Mouse (Mus musculus) fibroblast of lung, adult 2 months (primary cell): ENCODE data around the gene Dkk3.
A peak's percentile ranks its signal among the peaks of the same experiment; 100 is the strongest.
"Not testable (repeated sequence)": the region's sequence is repeated elsewhere in the genome, so short reads cannot be mapped to it uniquely, and the experiment has no call there.

Source experiments
- DNase-seq: peaks from one replicate; pipeline ENCODE4 v3.0.0-alpha.2; 2011; ENCODE audit warnings: low read depth

Dkk3 gene

GRCm38 (mm10) chr7:112165593-112165992, 6.7 kb upstream of the Dkk3 start:
- DNase-seq = no peak

DNA sequence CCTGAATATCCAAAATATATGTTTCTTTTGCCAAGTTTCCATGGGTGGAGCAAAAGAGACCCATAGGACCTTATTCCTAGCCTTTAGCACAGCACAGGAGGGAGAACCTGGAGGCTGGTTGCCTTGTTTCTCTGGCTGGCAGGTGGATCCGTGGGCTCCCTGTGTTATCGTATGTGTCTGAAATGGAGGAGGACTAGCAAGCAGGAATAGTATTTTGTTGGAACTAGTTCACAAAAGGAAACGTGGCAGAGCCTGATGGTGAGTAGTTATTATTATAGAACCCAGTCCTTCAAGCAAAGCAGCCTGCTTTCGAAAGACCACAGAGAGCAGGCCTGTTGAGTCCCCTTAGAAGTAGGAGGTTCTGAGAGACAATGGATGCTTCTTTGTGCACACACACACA, 6.2 kb upstream of the Dkk3 start:
- DNase-seq = not testable (repeated sequence)

- DNase-seq = no peak
Observed at GRCm38 (mm10) chr7:112164430-112164829, 5.6 kb upstream of the Dkk3 start.

DNA sequence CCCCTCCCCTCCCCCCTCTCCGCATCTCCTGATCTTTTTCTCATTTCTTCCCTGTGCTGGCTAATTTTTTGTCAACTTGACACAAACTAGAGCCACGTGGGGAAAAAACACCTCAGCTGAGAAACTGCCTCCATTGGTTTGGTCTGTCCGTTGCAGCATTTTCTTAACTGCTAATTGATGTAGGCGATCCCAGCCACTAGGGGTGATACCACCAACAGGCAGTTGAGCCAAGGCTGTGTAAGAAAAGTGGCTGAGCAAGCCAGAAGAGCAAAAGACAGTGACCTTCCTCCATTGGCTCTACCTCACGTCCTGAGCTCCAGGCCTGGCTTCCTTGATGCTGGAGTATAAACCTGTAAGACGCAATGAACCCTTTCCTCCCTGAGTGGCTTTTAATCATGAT, 978 bp upstream of the Dkk3 start:
- no peak for DNase-seq

DNA sequence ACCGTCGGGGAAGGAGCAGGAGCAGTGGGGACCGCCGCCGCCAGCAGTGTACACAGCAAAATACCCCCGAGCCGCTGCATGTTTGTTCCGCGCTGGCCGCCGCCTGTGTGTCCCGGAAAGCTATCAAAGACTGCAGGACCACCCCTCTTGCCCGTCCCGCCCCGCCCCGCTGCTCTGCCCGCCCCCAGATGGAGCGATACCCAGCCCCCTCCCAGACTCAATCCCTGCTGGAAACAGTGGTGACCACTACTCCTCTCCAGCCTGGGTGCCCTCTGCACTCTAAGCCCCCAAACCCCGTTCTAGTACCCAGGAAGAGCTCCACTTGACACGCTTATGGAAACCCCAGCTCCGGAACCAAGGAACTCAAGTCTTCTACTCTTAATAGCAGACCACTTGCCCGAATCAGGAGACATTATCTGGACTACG, 528 bp downstream of the Dkk3 start:
- no peak for DNase-seq

DNA sequence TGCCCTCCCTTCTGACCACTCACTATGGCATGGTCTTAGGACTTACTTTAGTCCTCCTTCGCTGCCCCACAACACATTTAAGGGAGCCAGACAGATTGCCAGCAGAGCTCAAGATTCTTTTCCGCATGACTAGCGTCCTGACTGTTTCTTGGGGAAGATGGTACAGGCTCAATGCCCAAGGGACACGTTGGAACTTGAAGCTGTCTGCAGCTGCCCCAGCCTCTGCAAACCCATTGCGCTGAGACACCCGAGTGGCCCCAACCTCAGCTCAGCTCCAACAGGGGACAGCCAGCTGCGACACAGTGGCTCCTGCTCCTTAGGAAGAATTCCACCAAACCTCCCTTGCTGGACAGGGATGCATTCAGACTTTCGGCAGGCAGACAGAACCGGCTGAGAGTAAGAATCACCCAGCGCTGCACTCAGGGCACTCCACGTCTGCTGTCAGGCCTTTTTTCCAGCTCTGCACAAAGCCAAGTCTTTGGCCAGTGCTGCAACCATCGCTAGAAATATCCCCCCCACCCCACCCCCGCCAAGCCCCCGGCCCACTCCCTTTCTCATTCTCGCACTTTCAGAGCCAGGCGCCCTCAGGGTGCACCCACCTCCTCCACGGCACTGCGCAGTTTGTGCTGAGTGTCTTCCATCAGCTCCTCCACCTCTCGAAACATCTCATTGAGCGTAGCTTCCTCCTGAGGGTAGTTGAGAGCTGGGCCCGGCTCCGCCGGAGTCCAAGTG, 1.1 kb downstream of the Dkk3 start:
- no peak for DNase-seq

GRCm38 (mm10) chr7:112155194-112155593, 3.7 kb downstream of the Dkk3 start:
- DNase-seq = no peak

- no peak for DNase-seq
Observed at GRCm38 (mm10) chr7:112154445-112154844, 4.4 kb downstream of the Dkk3 start.

GRCm38 (mm10) chr7:112149113-112149512, 9.7 kb downstream of the Dkk3 start:
- DNase-seq = no peak

DNA sequence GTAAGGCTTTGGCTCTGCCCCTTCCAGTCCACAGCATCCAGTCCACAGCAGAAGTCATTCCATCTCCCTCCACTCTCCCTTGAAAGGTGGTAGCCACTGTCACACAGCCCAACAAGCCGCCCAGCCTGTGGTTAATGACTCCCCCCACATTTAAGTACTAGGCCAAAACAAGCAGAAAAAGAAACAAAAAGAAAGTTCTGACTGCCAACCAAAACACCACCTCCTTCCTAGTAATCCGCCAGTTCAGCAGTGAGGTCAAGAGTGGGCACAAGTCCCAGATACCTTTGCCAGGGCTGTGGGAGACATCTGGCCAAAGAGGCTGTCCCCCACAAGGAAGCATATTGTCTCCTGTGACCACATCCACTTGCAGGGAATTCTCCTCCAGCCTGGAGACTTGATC, 10.9 kb downstream of the Dkk3 start:
- DNase-seq = peak; percentile 93

DNA sequence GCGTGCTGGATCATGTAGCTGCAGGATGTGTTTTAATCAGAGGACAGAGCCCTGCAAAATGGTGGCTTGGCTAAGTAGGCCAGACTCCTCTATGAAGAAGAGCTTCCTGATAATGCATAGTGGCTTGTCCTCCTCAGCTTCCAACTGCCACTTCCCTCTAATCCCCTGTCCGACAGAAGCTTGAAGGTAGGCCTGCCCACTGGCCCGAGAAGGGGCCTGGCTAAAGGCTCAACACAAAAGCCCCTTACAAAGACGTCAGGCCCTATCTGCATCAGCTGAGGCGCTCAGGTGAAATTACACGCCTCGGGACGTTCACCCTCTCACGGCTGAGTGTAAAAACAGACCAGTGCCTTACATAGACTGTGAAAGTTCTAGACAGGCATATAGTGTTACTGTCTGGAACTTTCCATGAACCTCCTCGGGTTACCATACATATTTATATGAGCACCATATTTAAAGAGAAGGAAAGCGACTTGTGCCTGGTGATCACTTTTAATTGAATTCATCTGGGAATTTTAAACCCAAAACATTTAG, 14.1 kb downstream of the Dkk3 start:
- no peak for DNase-seq

DNA sequence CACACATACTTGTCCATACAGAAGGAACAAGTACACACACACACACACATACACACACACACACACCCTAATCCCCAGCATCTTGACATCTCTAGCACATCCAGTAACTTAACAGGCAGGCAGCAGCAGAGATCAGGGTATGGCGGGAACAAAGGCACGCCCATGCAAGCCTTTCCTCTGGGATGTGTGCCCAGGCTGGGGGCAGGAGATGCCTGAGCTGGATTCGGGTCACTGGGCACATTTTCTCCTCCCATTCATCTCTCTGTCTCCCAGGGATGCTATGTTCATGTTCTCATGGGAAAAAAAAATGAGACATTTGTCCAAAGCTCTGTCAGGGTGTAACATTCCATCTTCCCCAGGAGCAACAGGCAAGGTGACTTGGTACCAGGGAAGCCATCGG, 14.9 kb downstream of the Dkk3 start:
- DNase-seq = no peak

DNA sequence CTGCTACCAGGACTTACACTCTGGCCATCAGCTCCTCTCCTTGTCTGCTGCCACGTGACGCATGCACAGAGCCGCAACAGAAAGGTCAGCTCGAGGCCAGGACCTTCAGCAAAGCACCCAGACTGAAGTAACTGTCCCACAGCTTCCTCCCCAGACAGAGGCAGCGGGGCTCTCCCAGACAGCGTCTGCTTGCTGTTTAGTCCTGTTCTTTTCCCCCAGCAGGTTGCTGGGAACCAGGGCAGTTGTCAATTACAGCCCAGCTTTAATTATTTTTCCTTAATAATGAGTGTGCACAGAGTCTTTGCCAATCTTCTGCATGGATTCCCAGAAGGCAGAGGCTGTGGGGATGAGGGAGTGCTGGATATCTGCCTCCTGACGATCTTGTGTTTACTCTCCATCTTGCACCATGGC, 15.8 kb downstream of the Dkk3 start:
- DNase-seq = no peak

DNA sequence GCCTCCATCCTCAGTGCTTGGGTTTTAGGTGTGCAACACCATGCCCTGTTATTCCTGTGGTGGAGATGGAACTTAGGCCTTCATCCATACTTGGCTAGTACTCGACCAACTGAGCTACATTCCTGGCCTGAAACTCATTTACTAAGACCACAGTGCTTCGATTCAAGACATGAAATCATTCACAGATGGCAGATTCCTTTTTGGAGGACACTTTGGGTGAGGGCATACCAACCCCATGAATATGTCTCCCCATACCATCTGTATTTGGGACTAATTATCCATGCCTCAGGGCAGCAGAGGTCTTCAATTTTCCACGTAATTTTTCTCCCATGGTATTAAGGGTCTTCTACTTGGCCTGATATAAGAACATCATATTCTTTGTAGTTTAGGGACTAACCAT, 16.2 kb downstream of the Dkk3 start:
- no peak for DNase-seq

DNA sequence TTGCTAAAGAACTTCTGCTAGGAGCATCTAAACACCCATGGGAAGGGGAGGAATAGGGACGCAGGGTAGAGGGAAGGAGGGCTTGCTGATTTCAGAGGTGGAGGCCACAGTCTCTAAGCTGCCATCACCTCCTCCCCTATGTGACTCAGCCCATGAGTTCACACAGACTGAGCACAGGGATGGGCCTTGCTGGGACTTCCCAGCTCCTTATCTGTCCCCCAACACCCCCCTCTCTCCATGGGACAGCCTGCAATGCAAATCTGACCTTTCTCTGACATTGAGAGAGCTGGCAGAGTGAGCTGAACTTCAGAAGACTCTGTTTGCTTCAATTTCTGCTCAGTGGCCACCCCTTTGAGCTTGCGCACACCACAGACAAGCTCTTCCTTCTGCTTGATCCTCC, 18.1 kb downstream of the Dkk3 start:
- no peak for DNase-seq

- DNase-seq = peak; percentile 90
Observed at GRCm38 (mm10) chr7:112138509-112139405, 20.1 kb downstream of the Dkk3 start.

- DNase-seq = no peak
Observed at GRCm38 (mm10) chr7:112138168-112138508, 20.7 kb downstream of the Dkk3 start.

GRCm38 (mm10) chr7:112136537-112136936, 22.3 kb downstream of the Dkk3 start:
- DNase-seq = no peak

GRCm38 (mm10) chr7:112135161-112135560, 23.7 kb downstream of the Dkk3 start:
- no peak for DNase-seq

DNA sequence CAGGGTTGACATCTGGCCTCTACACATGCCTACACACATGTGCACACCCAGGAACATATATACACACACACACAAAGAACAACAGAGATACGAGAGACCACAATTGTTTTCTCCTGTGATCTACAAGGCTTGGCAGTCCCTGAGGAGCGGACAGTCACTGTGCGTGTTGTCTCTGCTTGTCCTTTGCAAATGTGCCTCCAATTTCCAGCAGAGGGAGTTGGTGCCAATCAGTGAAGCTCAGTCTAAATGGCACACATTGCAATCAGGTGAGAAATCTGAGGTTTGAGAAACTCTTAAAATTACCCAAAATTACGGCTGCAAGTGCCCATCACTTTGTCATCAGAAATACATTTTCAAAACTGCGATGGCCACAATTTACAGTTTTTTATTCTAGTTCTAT, 25.6 kb downstream of the Dkk3 start:
- DNase-seq = no peak

DNA sequence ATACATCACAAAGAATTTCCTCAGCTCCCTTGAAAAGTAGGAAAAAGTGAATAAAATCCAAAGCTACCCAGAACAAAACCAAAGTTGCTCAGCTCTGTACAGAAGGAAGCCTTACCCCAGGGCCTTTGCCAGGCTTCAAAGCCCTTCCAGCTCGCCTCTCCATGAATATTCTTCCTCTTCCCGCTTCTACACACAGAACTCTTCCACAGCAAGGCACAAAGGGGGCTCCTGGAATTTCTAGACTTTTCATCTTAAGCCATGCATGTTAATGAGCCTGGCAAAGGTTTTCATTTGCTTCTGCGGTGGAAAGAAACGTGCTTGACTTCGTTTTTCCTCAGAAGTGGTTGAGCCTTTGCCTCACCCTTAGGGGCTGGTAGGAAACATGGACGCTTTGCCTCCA, 26.9 kb downstream of the Dkk3 start:
- no peak for DNase-seq

GRCm38 (mm10) chr7:112130660-112131059, 28.2 kb downstream of the Dkk3 start:
- DNase-seq = no peak

DNA sequence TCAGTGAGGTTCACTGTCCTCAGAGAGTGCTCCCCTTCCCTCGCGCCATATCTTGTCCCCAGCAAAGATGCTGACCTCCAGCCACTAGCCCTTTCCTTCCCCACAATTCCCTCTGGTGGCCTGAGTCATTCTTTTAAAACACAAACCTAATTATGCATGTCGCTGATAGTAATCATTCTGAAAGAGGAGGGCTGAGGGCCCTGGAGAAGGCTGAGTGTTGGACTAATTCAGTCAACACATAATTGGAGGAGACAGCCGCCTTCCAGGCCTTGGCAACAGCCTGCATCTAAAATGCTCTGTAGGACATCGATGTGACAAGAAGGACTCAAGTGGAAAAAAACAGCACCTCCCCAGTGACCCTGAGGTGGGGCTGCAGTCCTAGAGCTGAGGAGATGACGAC, 29.0 kb downstream of the Dkk3 start:
- no peak for DNase-seq
